18 mouse cellular contexts compared by ENCODE assay signal in genomic region chr13:104204313-104204712, GRCm38 (mm10). TPM values are rescaled to one million over a fixed set of nuclear protein-coding genes. Genes with fewer than 3 reads are reported as not detected.
A peak's percentile ranks its signal among the peaks of the same experiment; 100 is the strongest.
DNase-seq lines count a peak whose midpoint lies in the region; ATAC-seq and TF ChIP-seq lines count a peak whose summit lies in the region.
"Had no signal": no experiment of that assay in that cellular context is flagged by ENCODE, and none has a peak within 500 bp of the region (broad histone marks: within the 10 kb centered on the region; RNA-seq: fewer than 3 reads in every experiment).

No protein-coding gene starts in this region.

- H3K4me3 ChIP-seq in layer of hippocampus, adult 2 months: no peak overlapping the region
- H3K4me3 ChIP-seq in liver, embryonic 12.5 days: no peak overlapping the region
- H3K4me3 ChIP-seq: embryonic facial prominence, embryonic 12.5 days; forebrain, embryonic 10.5 days; heart, embryonic 15.5 days; hindbrain, embryonic 15.5 days; neural tube, embryonic 12.5 days had no signal

- H3K27me3 ChIP-seq in Patski: no peaks in the 10 kb centered on the region
- no peaks in the 10 kb centered on the region for H3K27me3 ChIP-seq in liver, embryonic 12.5 days (replicated peaks)
- H3K27me3 ChIP-seq: embryonic facial prominence, embryonic 12.5 days; heart, embryonic 15.5 days; hindbrain, embryonic 15.5 days; neural tube, embryonic 12.5 days had no signal

- no peak overlapping the region for H3K27ac ChIP-seq in layer of hippocampus, adult 2 months
- H3K27ac ChIP-seq in liver, embryonic 12.5 days: no peak overlapping the region
- H3K27ac ChIP-seq: embryonic facial prominence, embryonic 12.5 days; forebrain, embryonic 10.5 days; heart, embryonic 15.5 days; hindbrain, embryonic 15.5 days; neural tube, embryonic 12.5 days had no signal

- no peak overlapping the region for H3K4me2 ChIP-seq in liver, embryonic 12.5 days
- H3K4me2 ChIP-seq: embryonic facial prominence, embryonic 12.5 days; heart, embryonic 15.5 days; hindbrain, embryonic 15.5 days; midbrain, embryonic 11.5 days; neural tube, embryonic 12.5 days had no signal

- WGBS in liver, embryonic 12.5 days (ENCODE audit: insufficient replicate concordance): 66% methylated on average over 1 of the region's 1 CpGs

- POLR2A ChIA-PET in Patski (lab: Charles Lee): interaction anchor here (0.6 kb wide), 1 partner anchor 19 kb away, joined by 3 read pairs; no protein-coding TSS in a partner anchor

- no peaks in the 10 kb centered on the region for H3K9me3 ChIP-seq in liver, embryonic 12.5 days (replicated peaks)
- H3K9me3 ChIP-seq: embryonic facial prominence, embryonic 12.5 days; forebrain, embryonic 10.5 days; heart, embryonic 15.5 days; hindbrain, embryonic 15.5 days; neural tube, embryonic 12.5 days had no signal

- H3K36me3 ChIP-seq in liver, embryonic 12.5 days: peaks cover 55% of the 10 kb centered on the region

- ATAC-seq in Patski: no peak
- ATAC-seq in liver, embryonic 12.5 days: no peak

- CTCF ChIA-PET in Patski (lab: Charles Lee): interaction anchor here (0.8 to 2.7 kb wide), 4 partner anchors 14 to 65 kb away, joined by 3 to 8 read pairs (median 4); no protein-coding TSS in a partner anchor

- no peaks in the 10 kb centered on the region for H3K4me1 ChIP-seq in liver, embryonic 12.5 days
- H3K4me1 ChIP-seq: embryonic facial prominence, embryonic 12.5 days; forebrain, embryonic 10.5 days; heart, embryonic 15.5 days; hindbrain, embryonic 15.5 days; neural tube, embryonic 12.5 days had no signal

- in situ Hi-C loops in Patski (cut with MboI; ENCODE audit: low pct_unique_long_range_greater_than_20kb): no loop called here

- TF ChIP-seq CTCF in layer of hippocampus, adult 2 months (conservative IDR thresholded peaks at IDR 0.05): peak; percentile 66
- TF ChIP-seq CTCF in Patski (IDR thresholded peaks at IDR 0.05): peak; percentile 28

- no peak overlapping the region for H3K9ac ChIP-seq in liver, embryonic 12.5 days
- H3K9ac ChIP-seq: embryonic facial prominence, embryonic 12.5 days; heart, embryonic 15.5 days; hindbrain, embryonic 15.5 days; neural tube, embryonic 12.5 days had no signal

- peak; percentile 6 for DNase-seq in embryo, embryonic 10.5 days (ENCODE audit: low spot score)
- DNase-seq in embryo, embryonic 11 days: no peak
- DNase-seq in layer of hippocampus, adult 2 months (ENCODE audit: low spot score in 2 of 2): no peak
- DNase-seq in layer of hippocampus, adult 9-10 months (ENCODE audit: low spot score): no peak
- no peak for DNase-seq in Patski (ENCODE audit: low read depth, low spot score)
- peak; percentile 19 for DNase-seq in naive thymus-derived CD4-positive, alpha-beta T cell, adult 2 months (ENCODE audit: low read depth)
- no peak for DNase-seq in frontal cortex, postnatal 10 days (ENCODE audit: low spot score in 2 of 2)
- DNase-seq: B cell, adult 2 months; cerebellum, postnatal 10 days; layer of hippocampus, adult 9-11 months; spleen, adult 18-20 months had no signal

RNA-seq across cellular contexts. Expression of gene Cenpk, which starts 24.1 kb away (rescaled TPM):
- total RNA-seq in layer of hippocampus, adult 2 months (2021): 1 to 10 TPM in 1 of 2 experiments, under 1 TPM in 1; 0.76 to 1.3 TPM
- polyA plus RNA-seq in Patski (2021): 16.6 TPM
- polyA plus RNA-seq in liver, embryonic 12.5 days (2016; fragmentation: Nextera tagmentation; extraction: Ambion mirVana): 89.2 and 94.6 TPM in 2 replicates

RNA-seq across cellular contexts. Expression of gene Ppwd1, which starts 24.3 kb away (rescaled TPM):
- 10 to 100 TPM; 14.8 to 17.1 TPM for total RNA-seq in layer of hippocampus, adult 2 months (2021)
- polyA plus RNA-seq in Patski (2021): 26.5 TPM
- 12.7 and 12.9 TPM in 2 replicates for polyA plus RNA-seq in liver, embryonic 12.5 days (2016; fragmentation: Nextera tagmentation; extraction: Ambion mirVana)

RNA-seq across cellular contexts. Expression of gene Trim23, which starts 25.7 kb away (rescaled TPM):
- 10 to 100 TPM; 59.9 to 60.5 TPM for total RNA-seq in layer of hippocampus, adult 2 months (2021)
- polyA plus RNA-seq in Patski (2021): 24.5 TPM
- 10.6 and 11.4 TPM in 2 replicates for polyA plus RNA-seq in liver, embryonic 12.5 days (2016; fragmentation: Nextera tagmentation; extraction: Ambion mirVana)

RNA-seq across cellular contexts. Expression of gene Trappc13, which starts 26.0 kb away (rescaled TPM):
- 10 to 100 TPM; 54.5 to 55.1 TPM for total RNA-seq in layer of hippocampus, adult 2 months (2021)
- polyA plus RNA-seq in Patski (2021): 45.7 TPM
- 39.5 and 42.6 TPM in 2 replicates for polyA plus RNA-seq in liver, embryonic 12.5 days (2016; fragmentation: Nextera tagmentation; extraction: Ambion mirVana)

Comparison
In these comparisons a context has a peak if more than half of its experiments do, and no peak if none do; other contexts are left out.
1. DNase-seq: peak in embryo, embryonic 10.5 days (single experiment) and naive thymus-derived CD4-positive, alpha-beta T cell, adult 2 months (single experiment); none in embryo, embryonic 11 days (single experiment), layer of hippocampus, adult 2 months (0 of 2), layer of hippocampus, adult 9-10 months (single experiment), Patski (single experiment) and frontal cortex, postnatal 10 days (0 of 2).